Mouse (Mus musculus) spleen, adult 2 months (tissue): ENCODE data around the gene Rpa2.

Experiments used
- CTCF ChIP-seq: fragments of 200-500 bp; IDR thresholded peaks from 2 replicates; pipeline ENCODE4 v1.5.1; 2011; ENCODE audit warnings: mild to moderate bottlenecking, inconsistent platforms; ENCODE audit not compliant: insufficient read depth, insufficient read length, insufficient replicate concordance; ENCODE audit errors: extremely low read depth
- POLR2A ChIP-seq: fragments of 200-500 bp; IDR thresholded peaks from 2 replicates; pipeline ENCODE4 v1.6.1; 2011; ENCODE audit warnings: low read depth, low read length, inconsistent platforms

- TF ChIP-seq CTCF (no peak), POLR2A (no peak)
These were observed 37.6 kb downstream of the Rpa2 start for GRCm38 (mm10) chr4:132805599-132806197.
